Mouse (Mus musculus) kidney, embryonic 15.5 days (tissue): ENCODE results near the gene Zdbf2. TPM values are rescaled to one million over a fixed set of nuclear protein-coding genes. Genes with fewer than 3 reads are reported as not detected.
"Not testable (repeated sequence)": the region's sequence is repeated elsewhere in the genome, so short reads cannot be mapped to it uniquely, and the experiment has no call there.

ENCODE experiments used
- ATAC-seq: fragments of 200-750 bp; cut with Nextera tagmentation; replicated peaks from 2 replicates; pipeline ENCODE4 v1.8.0; 2017; ENCODE audit warnings: moderate TSS enrichment; ENCODE audit not compliant: low FRiP score
- H3K27ac ChIP-seq: fragments of 300-500 bp; sonication (generic); 2 replicates; pipeline ENCODE4 v1.5.1; 2015; ENCODE audit warnings: mild to moderate bottlenecking, inconsistent platforms
- H3K27me3 ChIP-seq: fragments of 300-500 bp; sonication (generic); 2 replicates; pipeline ENCODE4 v1.6.1; 2015; ENCODE audit warnings: inconsistent platforms
- H3K36me3 ChIP-seq: fragments of 300-500 bp; sonication (generic); 2 replicates; pipeline ENCODE4 v1.6.1; 2015; ENCODE audit warnings: inconsistent platforms
- H3K4me1 ChIP-seq: fragments of 300-500 bp; sonication (generic); 2 replicates; pipeline ENCODE4 v1.6.1; 2015; ENCODE audit warnings: inconsistent platforms
- H3K4me2 ChIP-seq: fragments of 300-500 bp; sonication (generic); 2 replicates; pipeline ENCODE4 v1.6.1; 2015; ENCODE audit warnings: moderate library complexity, mild to moderate bottlenecking, inconsistent platforms
- H3K4me3 ChIP-seq: fragments of 300-500 bp; sonication (generic); replicated peaks from 2 replicates; pipeline ENCODE4 v1.5.1; 2015; ENCODE audit warnings: mild to moderate bottlenecking, inconsistent platforms
- H3K9ac ChIP-seq: fragments of 300-500 bp; sonication (generic); 2 replicates; pipeline ENCODE4 v1.6.1; 2015; ENCODE audit warnings: mild to moderate bottlenecking, inconsistent platforms
- H3K9me3 ChIP-seq: fragments of 300-500 bp; sonication (generic); replicated peaks from 2 replicates; pipeline ENCODE4 v1.6.1; 2016; ENCODE audit warnings: inconsistent platforms
- WGBS: fragments of 180-500 bp; shearing (Covaris S2); methylation state at CpG from one replicate; pipeline ENCODE4 v1.1.7; 2015; ENCODE audit warnings: mixed read lengths; 5-methylcytosine and 5-hydroxymethylcytosine counted together
- microRNA-seq: library from miRNA; unstranded; fragments of <30 nt; microRNA quantifications from one replicate; pipeline ENCODE4, GENCODE M21; 2016
- polyA plus RNA-seq: library from polyadenylated mRNA; unstranded; fragments of >200 nt; fragmentation: Nextera tagmentation; extraction: Ambion mirVana; gene quantifications from 2 replicates; pipeline ENCODE4 v1.2.1, GENCODE M21; 2015

Zdbf2 gene
- polyA plus RNA-seq, 1 experiment from 2014 or later = 8.4 TPM

- H3K9ac ChIP-seq = no peak overlapping the region
- H3K4me1 ChIP-seq = no peaks in the 10 kb centered on the region
- no peaks in the 10 kb centered on the region for H3K9me3 ChIP-seq
- peaks cover 96% of the 10 kb centered on the region for H3K27me3 ChIP-seq
- 39% methylated on average over 15 of the region's 15 CpGs for WGBS
- no peak overlapping the region for H3K4me3 ChIP-seq
- ATAC-seq = no peak
- H3K4me2 ChIP-seq = no peak overlapping the region
- no peak overlapping the region for H3K27ac ChIP-seq
- H3K36me3 ChIP-seq = no peaks in the 10 kb centered on the region
Measured at GRCm38 (mm10) chr1:63266716-63267115, 6.3 kb upstream of the Zdbf2 start.

- Histone ChIP-seq H3K9ac (0 out of 2 replicates have a peak overlapping the region, but pooled peaks have one; percentile 62), H3K4me1 (peaks cover 14% of the 10 kb centered on the region), H3K27ac (no peak overlapping the region), H3K9me3 (no peaks in the 10 kb centered on the region), H3K27me3 (peaks cover 90% of the 10 kb centered on the region), H3K36me3 (no peaks in the 10 kb centered on the region), H3K4me3 (no peak overlapping the region), H3K4me2 (peak overlapping the region; percentile 83)
- WGBS = 25% methylated on average over 8 of the region's 8 CpGs
- no peak for ATAC-seq
Measured at GRCm38 (mm10) chr1:63272125-63272675, 865 bp upstream of the Zdbf2 start.

GRCm38 (mm10) chr1:63273339-63273951 is 380 bp downstream of the Zdbf2 start:
- Histone ChIP-seq H3K27me3 (peaks cover 85% of the 10 kb centered on the region), H3K4me2 (peak overlapping the region; percentile 83), H3K27ac (peak overlapping the region; percentile 48; the same call in 1 of the 2 replicates), H3K4me3 (peak overlapping the region; percentile 64), H3K9ac (peak overlapping the region; percentile 62), H3K36me3 (no peaks in the 10 kb centered on the region), H3K9me3 (no peaks in the 10 kb centered on the region), H3K4me1 (peaks cover 14% of the 10 kb centered on the region)
- WGBS = under 1% methylated on average over 52 of the region's 89 CpGs
- ATAC-seq = peak; percentile 63

GRCm38 (mm10) chr1:63274046-63274730 is 1.1 kb downstream of the Zdbf2 start:
- no peak overlapping the region for H3K27ac ChIP-seq
- H3K4me3 ChIP-seq = peak overlapping the region; percentile 64
- H3K9me3 ChIP-seq = no peaks in the 10 kb centered on the region
- no peaks in the 10 kb centered on the region for H3K36me3 ChIP-seq
- H3K27me3 ChIP-seq = peaks cover 82% of the 10 kb centered on the region
- no peak for ATAC-seq
- H3K4me1 ChIP-seq = peaks cover 14% of the 10 kb centered on the region
- H3K4me2 ChIP-seq = peak overlapping the region; percentile 83
- no peak overlapping the region for H3K9ac ChIP-seq
- 13% methylated on average over 19 of the region's 19 CpGs for WGBS

GRCm38 (mm10) chr1:63278106-63278505 is 5.0 kb downstream of the Zdbf2 start:
- Histone ChIP-seq H3K4me1 (peaks cover 8% of the 10 kb centered on the region), H3K36me3 (no peaks in the 10 kb centered on the region), H3K27me3 (peaks cover 64% of the 10 kb centered on the region), H3K9ac (no peak overlapping the region), H3K9me3 (no peaks in the 10 kb centered on the region), H3K27ac (no peak overlapping the region), H3K4me3 (no peak overlapping the region), H3K4me2 (no peak overlapping the region)
- WGBS = 36% methylated on average over 5 of the region's 5 CpGs
- ATAC-seq = no peak

- H3K4me1 ChIP-seq = no peaks in the 10 kb centered on the region
- no peak overlapping the region for H3K9ac ChIP-seq
- H3K27ac ChIP-seq = no peak overlapping the region
- H3K27me3 ChIP-seq = no peaks in the 10 kb centered on the region
- no peak for ATAC-seq
- no peaks in the 10 kb centered on the region for H3K36me3 ChIP-seq
- WGBS = 64% methylated on average over 7 of the region's 7 CpGs
- H3K4me3 ChIP-seq = no peak overlapping the region
- no peaks in the 10 kb centered on the region for H3K9me3 ChIP-seq
- no peak overlapping the region for H3K4me2 ChIP-seq
Measured at GRCm38 (mm10) chr1:63293965-63294364, 20.9 kb downstream of the Zdbf2 start.

- H3K36me3 ChIP-seq = peaks cover 2% of the 10 kb centered on the region; the same call in 1 of the 2 replicates
- no peak overlapping the region for H3K27ac ChIP-seq
- no peak for ATAC-seq
- peak overlapping the region; percentile 40 for H3K4me2 ChIP-seq
- 49% methylated on average over 18 of the region's 18 CpGs for WGBS
- H3K27me3 ChIP-seq = peaks cover 27% of the 10 kb centered on the region
- no peaks in the 10 kb centered on the region for H3K9me3 ChIP-seq
- no peak overlapping the region for H3K9ac ChIP-seq
- 0 out of 2 replicates have a peak, but pooled peaks cover 4% of the 10 kb centered on the region for H3K4me1 ChIP-seq
- peak overlapping the region; percentile 15 for H3K4me3 ChIP-seq
Measured at GRCm38 (mm10) chr1:63309661-63310060, 36.6 kb downstream of the Zdbf2 start.

- 47% methylated on average over 12 of the region's 12 CpGs for WGBS
- not testable (repeated sequence) for H3K36me3 ChIP-seq, H3K27ac ChIP-seq, H3K4me3 ChIP-seq, H3K27me3 ChIP-seq, H3K9ac ChIP-seq, ATAC-seq, H3K4me1 ChIP-seq, H3K9me3 ChIP-seq, H3K4me2 ChIP-seq
Measured at GRCm38 (mm10) chr1:63323565-63324132, 50.6 kb downstream of the Zdbf2 start.

Small RNA genes within 50 kb of the gene (microRNA-seq; reads per million reads assigned to microRNA genes)
- gene Gm24513 = 0.59 reads per million

Other genes with a start within 250 kb of the Zdbf2 start
- 12.1 and 12.9 TPM in 2 replicates for gene Ino80d, start 158.6 kb upstream of the Zdbf2 start, polyA plus RNA-seq
- 542 and 580 TPM in 2 replicates for gene Eef1b2, start 96.4 kb upstream of the Zdbf2 start, polyA plus RNA-seq
- 156 and 159 TPM in 2 replicates for gene Ndufs1, start 96.4 kb upstream of the Zdbf2 start, polyA plus RNA-seq
- 0.10 and 0.13 TPM in 2 replicates for gene Gpr1, start 58.7 kb upstream of the Zdbf2 start, polyA plus RNA-seq
- 1.2 and 2.1 TPM in 2 replicates for gene Adam23, start 172.6 kb downstream of the Zdbf2 start, polyA plus RNA-seq